Mouse (Mus musculus): ENCODE measurements around the gene Ces5a. TPM values are rescaled to one million over a fixed set of nuclear protein-coding genes. Genes with fewer than 3 reads are reported as not detected.

The Ces5a gene
- total and polyA plus RNA-seq, 3 experiments, result not detected

DNA sequence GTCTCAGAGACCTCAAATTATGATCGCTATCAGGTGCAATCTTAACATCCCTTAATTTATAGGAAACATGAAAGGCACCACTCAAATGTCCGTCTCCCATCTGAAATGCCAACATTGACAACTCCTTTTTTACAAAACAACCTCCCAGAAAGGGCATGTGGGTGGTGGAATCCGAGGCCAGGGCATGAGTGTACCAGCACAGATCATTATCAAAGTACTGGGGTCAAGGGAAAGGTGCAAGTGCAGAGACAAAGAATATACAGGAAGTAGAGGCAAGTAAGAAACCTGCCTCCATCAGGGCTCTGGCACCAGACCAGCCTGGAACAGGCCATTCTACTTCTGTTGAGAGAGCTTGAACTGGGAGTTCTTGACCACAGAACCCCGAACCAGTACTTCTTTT is 29.0 kb upstream of the Ces5a start:
- dilution Hi-C loops (cut with MboI; ENCODE audit: extremely low pct_ligation_motif_present, extremely low pct_unique_long_range_greater_than_20kb, low sequenced_read_pairs), result no loop called here
- Histone ChIP-seq H3K4me1 (ENCODE audit: control insufficient read depth in 1 of 2, insufficient read depth in 2 of 2) (peaks cover 0 to 11% of the 10 kb centered on the region in 2 experiments; a peak in 2 of 4 replicates), H3K36me3 (replicated peaks in 1 of 2; ENCODE audit: control insufficient read depth in 1 of 2, insufficient read depth in 1 of 2, low read length in 1 of 2) (no peaks in the 10 kb centered on the region), H3K4me3 (replicated peaks in 1 of 3; ENCODE audit: low read depth in 2 of 3, low read length in 2 of 3, poor library complexity in 1 of 3) (no peak overlapping the region), H3K27me3 (replicated peaks) (peaks cover 22% of the 10 kb centered on the region), H3K9me3 (replicated peaks; ENCODE audit: low read length) (peaks cover 7% of the 10 kb centered on the region), H3K79me2 (replicated peaks; ENCODE audit: control insufficient read depth, extremely low read depth, insufficient read depth, poor library complexity, severe bottlenecking) (no peaks in the 10 kb centered on the region), H3K27ac (ENCODE audit: insufficient read depth, low read depth) (no peak overlapping the region), H3K9ac (ENCODE audit: insufficient read depth, low read depth) (no peak overlapping the region), H3K4me2 (ENCODE audit: insufficient read depth, low read depth, poor library complexity, severe bottlenecking) (no peak overlapping the region)
- TF ChIP-seq MYC (IDR thresholded peaks at IDR 0.05; ENCODE audit: low read depth, low read length) (no peak), CTCF (conservative IDR thresholded peaks at IDR 0.05 in 1 of 2, IDR thresholded peaks at IDR 0.05 in 1 of 2; ENCODE audit: low read depth in 2 of 2, low read length in 2 of 2) (no peak)
- no peak for DNase-seq (ENCODE audit: extremely low read depth)
- in situ Hi-C loops (cut with MboI; ENCODE audit: low pct_ligation_motif_present, low pct_unique_long_range_greater_than_20kb, low sequenced_read_pairs), result no loop called here

DNA sequence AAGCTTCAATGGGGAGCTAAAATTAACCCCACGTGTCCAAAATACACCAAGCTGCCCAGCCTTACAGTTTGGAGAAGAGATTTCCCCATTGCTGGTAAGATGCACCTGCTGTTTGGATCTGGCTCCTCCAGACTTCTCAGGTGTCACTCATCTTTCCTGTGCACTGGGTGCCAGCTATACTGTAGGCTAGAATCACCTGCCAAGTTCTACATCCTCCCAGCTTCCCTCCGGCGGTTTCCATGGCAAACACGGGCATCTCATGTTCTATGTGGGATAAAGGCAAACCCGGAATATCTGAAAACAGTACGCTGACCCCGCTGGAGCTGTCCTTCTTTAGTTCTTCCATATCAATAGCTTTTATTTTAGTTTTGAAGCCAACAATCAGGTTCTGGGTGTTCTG is 27.9 kb upstream of the Ces5a start:
- no peak for DNase-seq (ENCODE audit: extremely low read depth)
- in situ Hi-C loops (cut with MboI; ENCODE audit: low pct_ligation_motif_present, low pct_unique_long_range_greater_than_20kb, low sequenced_read_pairs), result no loop called here
- no peak overlapping the region for H3K9ac ChIP-seq (ENCODE audit: insufficient read depth, low read depth)
- no peak overlapping the region for H3K4me2 ChIP-seq (ENCODE audit: insufficient read depth, low read depth, poor library complexity, severe bottlenecking)
- H3K27me3 ChIP-seq (replicated peaks), result peaks cover 26% of the 10 kb centered on the region
- H3K4me3 ChIP-seq (replicated peaks in 1 of 3; ENCODE audit: low read depth in 2 of 3, low read length in 2 of 3, poor library complexity in 1 of 3), result no peak overlapping the region
- TF ChIP-seq MXI1 (IDR thresholded peaks at IDR 0.05; ENCODE audit: low read depth, low read length) (no peak), MYC (IDR thresholded peaks at IDR 0.05; ENCODE audit: low read depth, low read length) (no peak), ZMIZ1 (IDR thresholded peaks at IDR 0.05; ENCODE audit: low read depth, low read length) (no peak), CHD1 (IDR thresholded peaks at IDR 0.05; ENCODE audit: low read depth, low read length) (no peak), CHD2 (IDR thresholded peaks at IDR 0.05; ENCODE audit: low read length) (no peak), HCFC1 (IDR thresholded peaks at IDR 0.05; ENCODE audit: low read depth, low read length) (no peak), KAT2A (IDR thresholded peaks at IDR 0.05; ENCODE audit: insufficient replicate concordance, low read length) (no peak)
- H3K4me1 ChIP-seq (ENCODE audit: control insufficient read depth in 1 of 2, insufficient read depth in 2 of 2), result peaks cover 0 to 10% of the 10 kb centered on the region in 2 experiments; a peak in 2 of 4 replicates
- H3K36me3 ChIP-seq (replicated peaks in 1 of 2; ENCODE audit: control insufficient read depth in 1 of 2, insufficient read depth in 1 of 2, low read length in 1 of 2), result no peaks in the 10 kb centered on the region
- H3K9me3 ChIP-seq (replicated peaks; ENCODE audit: low read length), result peaks cover 2% of the 10 kb centered on the region
- dilution Hi-C loops (cut with MboI; ENCODE audit: extremely low pct_ligation_motif_present, extremely low pct_unique_long_range_greater_than_20kb, low sequenced_read_pairs), result no loop called here
- no peaks in the 10 kb centered on the region for H3K79me2 ChIP-seq (replicated peaks; ENCODE audit: control insufficient read depth, extremely low read depth, insufficient read depth, poor library complexity, severe bottlenecking)
- H3K27ac ChIP-seq (ENCODE audit: insufficient read depth, low read depth), result no peak overlapping the region

DNA sequence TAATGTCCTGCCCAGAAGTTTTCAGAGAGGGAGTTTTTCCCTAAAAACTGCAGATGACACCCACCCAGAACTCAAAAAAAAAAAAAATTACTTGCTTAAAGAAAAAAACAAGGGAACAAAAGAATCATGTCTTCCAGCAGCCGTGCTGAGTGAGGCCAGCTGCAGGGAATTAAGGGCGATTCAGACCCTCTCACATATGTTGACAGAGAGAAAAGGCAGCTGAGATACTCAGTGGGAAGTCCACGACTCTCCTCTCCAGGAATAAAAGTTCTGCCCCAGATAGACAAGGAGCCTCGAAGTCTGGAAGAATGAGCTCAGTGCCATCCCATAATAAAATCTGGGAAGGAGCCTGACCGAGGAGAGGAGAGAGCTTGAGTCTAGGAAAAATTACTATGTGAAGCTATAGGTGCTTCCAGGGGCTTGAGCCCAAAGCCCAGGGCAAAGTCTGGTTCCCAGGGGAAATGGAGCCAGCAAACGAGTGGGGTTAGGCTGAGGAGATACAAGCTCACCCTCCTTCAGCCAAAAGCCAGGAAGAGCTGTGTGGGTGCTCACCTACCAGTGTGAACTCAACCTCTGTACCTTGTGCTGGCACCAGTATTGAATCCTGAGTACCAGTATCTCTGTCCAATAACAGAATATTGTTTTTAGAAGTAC is 27.1 kb upstream of the Ces5a start:
- Histone ChIP-seq H3K4me2 (ENCODE audit: insufficient read depth, low read depth, poor library complexity, severe bottlenecking) (no peak overlapping the region), H3K27me3 (replicated peaks) (peaks cover 26% of the 10 kb centered on the region), H3K27ac (ENCODE audit: insufficient read depth, low read depth) (no peak overlapping the region), H3K36me3 (replicated peaks in 1 of 2; ENCODE audit: control insufficient read depth in 1 of 2, insufficient read depth in 1 of 2, low read length in 1 of 2) (no peaks in the 10 kb centered on the region), H3K79me2 (replicated peaks; ENCODE audit: control insufficient read depth, extremely low read depth, insufficient read depth, poor library complexity, severe bottlenecking) (no peaks in the 10 kb centered on the region), H3K4me1 (ENCODE audit: control insufficient read depth in 1 of 2, insufficient read depth in 2 of 2) (peaks cover 0 to 10% of the 10 kb centered on the region in 2 experiments; a peak in 2 of 4 replicates), H3K4me3 (replicated peaks in 1 of 3; ENCODE audit: low read depth in 2 of 3, low read length in 2 of 3, poor library complexity in 1 of 3) (no peak overlapping the region), H3K9ac (ENCODE audit: insufficient read depth, low read depth) (no peak overlapping the region), H3K9me3 (replicated peaks; ENCODE audit: low read length) (no peaks in the 10 kb centered on the region)
- TF ChIP-seq BHLHE40 (IDR thresholded peaks at IDR 0.05; ENCODE audit: low read depth, low read length) (no peak), MYC (IDR thresholded peaks at IDR 0.05; ENCODE audit: low read depth, low read length) (no peak), UBTF (IDR thresholded peaks at IDR 0.05; ENCODE audit: low read depth, low read length) (no peak), NELFE (IDR thresholded peaks at IDR 0.05; ENCODE audit: low read depth, low read length) (no peak), PAX5 (IDR thresholded peaks at IDR 0.05; ENCODE audit: low read length) (no peak), USF1 (IDR thresholded peaks at IDR 0.05; ENCODE audit: low read depth, low read length) (no peak), MAZ (IDR thresholded peaks at IDR 0.05; ENCODE audit: low read depth, low read length) (no peak), POLR2AphosphoS2 (IDR thresholded peaks at IDR 0.05; ENCODE audit: low read depth, low read length) (no peak), CTCF (conservative IDR thresholded peaks at IDR 0.05 in 1 of 2, IDR thresholded peaks at IDR 0.05 in 1 of 2; ENCODE audit: low read depth in 2 of 2, low read length in 2 of 2) (no peak), KAT2A (IDR thresholded peaks at IDR 0.05; ENCODE audit: insufficient replicate concordance, low read length) (no peak), ZMIZ1 (IDR thresholded peaks at IDR 0.05; ENCODE audit: low read depth, low read length) (no peak), NRF1 (IDR thresholded peaks at IDR 0.05; ENCODE audit: low read depth, low read length) (no peak), TBP (conservative IDR thresholded peaks at IDR 0.05; ENCODE audit: low read depth, low read length) (no peak), MAFK (IDR thresholded peaks at IDR 0.05; ENCODE audit: insufficient replicate concordance, low read length) (no peak), RAD21 (IDR thresholded peaks at IDR 0.05; ENCODE audit: low read depth, low read length) (no peak), JUND (conservative IDR thresholded peaks at IDR 0.05; ENCODE audit: low read depth, low read length) (no peak), USF2 (conservative IDR thresholded peaks at IDR 0.05; ENCODE audit: low read depth, low read length) (no peak), SIN3A (IDR thresholded peaks at IDR 0.05; ENCODE audit: low read length) (no peak)
- DNase-seq (ENCODE audit: extremely low read depth), result no peak
- dilution Hi-C loops (cut with MboI; ENCODE audit: extremely low pct_ligation_motif_present, extremely low pct_unique_long_range_greater_than_20kb, low sequenced_read_pairs) (no loop called here), in situ Hi-C loops (cut with MboI; ENCODE audit: low pct_ligation_motif_present, low pct_unique_long_range_greater_than_20kb, low sequenced_read_pairs) (no loop called here)
